Mouse (Mus musculus) hindbrain, embryonic 12.5 days (tissue): ENCODE data around the gene Cct3. TPM values are rescaled to one million over a fixed set of nuclear protein-coding genes. Genes with fewer than 3 reads are reported as not detected.
"Not testable (repeated sequence)": the region's sequence is repeated elsewhere in the genome, so short reads cannot be mapped to it uniquely, and the experiment has no call there.

Experiments used
- ATAC-seq: fragments of 200-750 bp; cut with Nextera tagmentation; 2 replicates; pipeline ENCODE4 v1.8.0; 2017; ENCODE audit warnings: moderate TSS enrichment; ENCODE audit not compliant: low FRiP score
- H3K27ac ChIP-seq: fragments of 300-500 bp; sonication (generic); 2 replicates; pipeline ENCODE4 v1.5.1; 2016; ENCODE audit warnings: mild to moderate bottlenecking
- H3K27me3 ChIP-seq: fragments of 300-500 bp; sonication (generic); 2 replicates; pipeline ENCODE4 v1.6.1; 2016; ENCODE audit warnings: mild to moderate bottlenecking
- H3K36me3 ChIP-seq: fragments of 300-500 bp; sonication (generic); 2 replicates; pipeline ENCODE4 v1.6.1; 2016; ENCODE audit warnings: mild to moderate bottlenecking
- H3K4me1 ChIP-seq: fragments of 300-500 bp; sonication (generic); 2 replicates; pipeline ENCODE4 v1.6.1; 2016
- H3K4me2 ChIP-seq: fragments of 300-500 bp; sonication (generic); replicated peaks from 2 replicates; pipeline ENCODE4 v1.6.1; 2016; ENCODE audit warnings: mild to moderate bottlenecking
- H3K4me3 ChIP-seq: fragments of 300-500 bp; sonication (generic); 2 replicates; pipeline ENCODE4 v1.5.1; 2016; ENCODE audit warnings: mild to moderate bottlenecking
- H3K9ac ChIP-seq: fragments of 300-500 bp; sonication (generic); 2 replicates; pipeline ENCODE4 v1.6.1; 2016; ENCODE audit warnings: mild to moderate bottlenecking, moderate library complexity
- H3K9me3 ChIP-seq: fragments of 300-500 bp; sonication (generic); replicated peaks from 2 replicates; pipeline ENCODE4 v1.6.1; 2016; ENCODE audit warnings: mild to moderate bottlenecking
- whole genome bisulfite sequencing: fragments of 180-500 bp; shearing (Covaris S2); methylation state at CpG from one replicate; pipeline ENCODE4 v1.1.7; 2016; 5-methylcytosine and 5-hydroxymethylcytosine counted together
- polyA plus RNA-seq: library from polyadenylated mRNA; unstranded; fragments of >200 nt; fragmentation: Nextera tagmentation; extraction: Ambion mirVana; gene quantifications from 2 replicates; pipeline ENCODE4 v1.2.1, GENCODE M21; 2016

Cct3 gene
- polyA plus RNA-seq, 1 experiment from 2014 or later = 555 TPM

- Histone ChIP-seq H3K4me1 (peaks cover 15% of the 10 kb centered on the region), H3K27me3 (peaks cover 22% of the 10 kb centered on the region)
- not testable (repeated sequence) for H3K4me2 ChIP-seq, H3K27ac ChIP-seq, H3K36me3 ChIP-seq, H3K9ac ChIP-seq, H3K9me3 ChIP-seq, H3K4me3 ChIP-seq
- peak; percentile 47; the same call in 1 of the 2 replicates for ATAC-seq
- 47% methylated on average over 4 of the region's 7 CpGs for WGBS
These were observed 70.6 kb downstream of the Cct3 start for GRCm38 (mm10) chr3:88367517-88367916.

- ATAC-seq, H3K4me3 ChIP-seq, H3K9me3 ChIP-seq, H3K36me3 ChIP-seq, H3K27ac ChIP-seq, H3K4me2 ChIP-seq, H3K9ac ChIP-seq: not testable (repeated sequence)
- Histone ChIP-seq H3K4me1 (peaks cover 15% of the 10 kb centered on the region), H3K27me3 (peaks cover 22% of the 10 kb centered on the region)
- 84% methylated on average over 7 of the region's 7 CpGs for WGBS
These were observed 71.6 kb downstream of the Cct3 start for GRCm38 (mm10) chr3:88368511-88368910.

Other genes starting within 250 kb of the Cct3 start
- gene Naxe, start 238.6 kb upstream of the Cct3 start, polyA plus RNA-seq = 135 and 137 TPM in 2 replicates
- gene Ttc24, start 218.8 kb upstream of the Cct3 start, polyA plus RNA-seq = 0.36 TPM in 1 of 2 replicates, not detected in the other
- gene Iqgap3, start 215.1 kb upstream of the Cct3 start, polyA plus RNA-seq = 14.7 and 14.9 TPM in 2 replicates
- 17.7 and 20.7 TPM in 2 replicates for gene Mef2d, start 154.7 kb upstream of the Cct3 start, polyA plus RNA-seq
- 0.23 and 0.25 TPM in 2 replicates for gene Rhbg, start 42.4 kb upstream of the Cct3 start, polyA plus RNA-seq
- gene Gm38392, start 9.9 kb upstream of the Cct3 start, polyA plus RNA-seq = 0.22 TPM in 1 of 2 replicates, not detected in the other
- gene Tsacc, start 117 bp upstream of the Cct3 start, polyA plus RNA-seq = 10.1 and 11.2 TPM in 2 replicates
- gene Glmp, start 27.9 kb downstream of the Cct3 start, polyA plus RNA-seq = 142 and 145 TPM in 2 replicates
- gene Tmem79, start 39.0 kb downstream of the Cct3 start, polyA plus RNA-seq = 1.7 and 2.1 TPM in 2 replicates
- gene Smg5, start 39.1 kb downstream of the Cct3 start, polyA plus RNA-seq = 83.3 and 83.8 TPM in 2 replicates
- gene Paqr6, start 67.5 kb downstream of the Cct3 start, polyA plus RNA-seq = 2.2 and 2.8 TPM in 2 replicates
- gene Bglap3, start 75.6 kb downstream of the Cct3 start, polyA plus RNA-seq = not detected in 2 replicates
- gene Bglap2, start 81.6 kb downstream of the Cct3 start, polyA plus RNA-seq = not detected in 2 replicates
- gene Bglap, start 87.3 kb downstream of the Cct3 start, polyA plus RNA-seq = not detected in 2 replicates
- gene Pmf1, start 113.2 kb downstream of the Cct3 start, polyA plus RNA-seq = 73.3 and 82.3 TPM in 2 replicates
- 24.9 and 25.9 TPM in 2 replicates for gene Slc25a44, start 128.0 kb downstream of the Cct3 start, polyA plus RNA-seq
- 17.1 and 18.4 TPM in 2 replicates for gene Sema4a, start 164.1 kb downstream of the Cct3 start, polyA plus RNA-seq
- 48.9 and 61.6 TPM in 2 replicates for gene Lmna, start 212.8 kb downstream of the Cct3 start, polyA plus RNA-seq
- gene Mex3a, start 235.3 kb downstream of the Cct3 start, polyA plus RNA-seq = 44.2 and 44.5 TPM in 2 replicates